Mouse (Mus musculus) thymus, adult 2 months (tissue): Measurements from ENCODE around the gene Cbx4. TPM values are rescaled to one million over a fixed set of nuclear protein-coding genes. Genes with fewer than 3 reads are reported as not detected.

Experiments used
- DNase-seq: peaks from one replicate; pipeline ENCODE4 v3.0.0; 2021
- H3K27ac ChIP-seq: fragments of 200-500 bp; 2 replicates; pipeline ENCODE4 v1.5.1; 2012; ENCODE audit warnings: low read length, control low read depth; ENCODE audit not compliant: control insufficient read depth, insufficient read depth
- H3K27me3 ChIP-seq: fragments of 200-500 bp; 2 replicates; pipeline ENCODE4 v1.6.1; 2012; ENCODE audit warnings: mild to moderate bottlenecking, low read length, moderate library complexity, mixed read lengths; ENCODE audit not compliant: control insufficient read depth, insufficient read depth
- H3K36me3 ChIP-seq: fragments of 200-500 bp; 2 replicates; pipeline ENCODE4 v1.6.1; 2012; ENCODE audit warnings: mild to moderate bottlenecking, low read length, moderate library complexity; ENCODE audit not compliant: control insufficient read depth, insufficient read depth
- H3K4me1 ChIP-seq: fragments of 200-500 bp; replicated peaks from 2 replicates; pipeline ENCODE4 v1.6.1; 2012; ENCODE audit warnings: low read length; ENCODE audit not compliant: control insufficient read depth, insufficient read depth
- H3K4me3 ChIP-seq: fragments of 200-500 bp; 2 replicates; pipeline ENCODE4 v1.5.1; 2012; ENCODE audit warnings: mild to moderate bottlenecking, low read length, control low read depth, moderate library complexity; ENCODE audit not compliant: control insufficient read depth, insufficient read depth
- CTCF ChIP-seq: fragments of 200-500 bp; IDR thresholded peaks from 2 replicates; pipeline ENCODE4 v1.5.1; 2012; ENCODE audit warnings: mild to moderate bottlenecking, control low read depth, low read length, moderate library complexity, borderline replicate concordance; ENCODE audit not compliant: control insufficient read depth, poor library complexity, insufficient read depth; ENCODE audit errors: extremely low read depth
- POLR2A ChIP-seq: fragments of 200-500 bp; IDR thresholded peaks from 2 replicates; pipeline ENCODE4 v1.6.1; 2012; ENCODE audit warnings: mild to moderate bottlenecking, low read length, control low read depth, moderate library complexity; ENCODE audit not compliant: control insufficient read depth, poor library complexity, insufficient read depth; ENCODE audit errors: extremely low read depth
- WGBS: fragments of 180-500 bp; shearing (Covaris S2); methylation state at CpG from one replicate; pipeline ENCODE4 v1.1.7; 2018; 5-methylcytosine and 5-hydroxymethylcytosine counted together
- polyA plus RNA-seq: library from polyadenylated mRNA; depleted of rRNA; stranded (reverse); fragments of >200 nt; gene quantifications from 2 replicates; pipeline ENCODE4 v1.2.3, GENCODE M21; 2012

The Cbx4 gene
- polyA plus RNA-seq, 1 experiment, result 54.7 TPM

- no peak for DNase-seq
- no peak for TF ChIP-seq POLR2A
- TF ChIP-seq CTCF, result no peak
- no peaks in the 10 kb centered on the region for H3K27me3 ChIP-seq
- H3K27ac ChIP-seq, result no peak overlapping the region
- H3K4me3 ChIP-seq, result no peak overlapping the region
- H3K4me1 ChIP-seq, result peaks cover 12% of the 10 kb centered on the region
- H3K36me3 ChIP-seq, result no peaks in the 10 kb centered on the region
- WGBS, result 78% methylated on average over 5 of the region's 5 CpGs
These were observed 37.7 kb upstream of the Cbx4 start for GRCm38 (mm10) chr11:119123522-119124319.

- H3K4me1 ChIP-seq, result peaks cover 4% of the 10 kb centered on the region; the same call in 1 of the 2 replicates
- H3K27ac ChIP-seq, result no peak overlapping the region
- DNase-seq, result no peak
- TF ChIP-seq CTCF, result no peak
- no peak for TF ChIP-seq POLR2A
- no peaks in the 10 kb centered on the region for H3K36me3 ChIP-seq
- 49% methylated on average over 5 of the region's 5 CpGs for WGBS
- no peaks in the 10 kb centered on the region for H3K27me3 ChIP-seq
- H3K4me3 ChIP-seq, result no peak overlapping the region
These were observed 36.4 kb upstream of the Cbx4 start for GRCm38 (mm10) chr11:119122396-119122795.

- Histone ChIP-seq H3K4me3 (no peak overlapping the region), H3K27me3 (no peaks in the 10 kb centered on the region), H3K4me1 (no peaks in the 10 kb centered on the region; the same call in 1 of the 2 replicates), H3K27ac (no peak overlapping the region), H3K36me3 (no peaks in the 10 kb centered on the region)
- 74% methylated on average over 7 of the region's 7 CpGs for WGBS
- TF ChIP-seq CTCF (no peak), POLR2A (no peak)
- no peak for DNase-seq
These were observed 32.9 kb upstream of the Cbx4 start for GRCm38 (mm10) chr11:119118905-119119304.

- no peak for TF ChIP-seq CTCF
- no peak for TF ChIP-seq POLR2A
- WGBS, result 42% methylated on average over 7 of the region's 7 CpGs
- H3K27ac ChIP-seq, result no peak overlapping the region
- no peak overlapping the region for H3K4me3 ChIP-seq
- no peak for DNase-seq
- no peaks in the 10 kb centered on the region for H3K36me3 ChIP-seq
- no peaks in the 10 kb centered on the region for H3K27me3 ChIP-seq
- no peaks in the 10 kb centered on the region; the same call in 1 of the 2 replicates for H3K4me1 ChIP-seq
These were observed 31.9 kb upstream of the Cbx4 start for GRCm38 (mm10) chr11:119117945-119118344.

GRCm38 (mm10) chr11:119116992-119117391 lies 31.0 kb upstream of the Cbx4 start:
- Histone ChIP-seq H3K36me3 (no peaks in the 10 kb centered on the region), H3K27ac (no peak overlapping the region), H3K27me3 (no peaks in the 10 kb centered on the region), H3K4me1 (no peaks in the 10 kb centered on the region; the same call in 1 of the 2 replicates), H3K4me3 (no peak overlapping the region)
- no peak for DNase-seq
- 87% methylated on average over 4 of the region's 4 CpGs for WGBS
- no peak for TF ChIP-seq CTCF
- TF ChIP-seq POLR2A, result no peak

GRCm38 (mm10) chr11:119112721-119113120 lies 26.7 kb upstream of the Cbx4 start:
- no peak overlapping the region for H3K4me3 ChIP-seq
- TF ChIP-seq POLR2A (no peak), CTCF (no peak)
- no peaks in the 10 kb centered on the region for H3K36me3 ChIP-seq
- H3K4me1 ChIP-seq, result no peaks in the 10 kb centered on the region; the same call in 1 of the 2 replicates
- no peaks in the 10 kb centered on the region for H3K27me3 ChIP-seq
- H3K27ac ChIP-seq, result no peak overlapping the region
- DNase-seq, result no peak
